Mouse (Mus musculus): Measurements from ENCODE around the gene Svop.

DNA sequence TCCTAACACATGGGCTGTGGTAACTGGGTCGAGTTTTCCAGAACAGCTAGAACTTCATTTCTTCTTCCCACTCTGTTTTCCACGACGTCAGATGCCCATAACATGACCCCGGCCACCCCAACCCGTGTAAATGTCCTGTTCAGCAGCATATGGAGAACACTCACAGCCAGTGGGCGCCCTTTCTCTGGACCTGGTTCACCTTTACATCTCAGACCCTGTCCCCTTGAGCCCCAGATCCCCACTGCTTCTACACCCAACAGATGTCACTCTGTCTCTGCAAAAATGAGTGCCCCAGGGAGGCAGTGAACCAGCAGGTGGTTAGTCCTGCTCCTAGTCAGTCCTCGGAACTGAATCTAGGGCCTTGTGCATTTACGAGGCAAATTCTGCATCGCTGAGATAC lies 23.4 kb downstream of the Svop start:
- TF ChIP-seq GATA1 (IDR thresholded peaks at IDR 0.05; ENCODE audit: borderline replicate concordance, low read length) (no peak), FLI1 (IDR thresholded peaks at IDR 0.05; ENCODE audit: low read length) (no peak)
